Mouse (Mus musculus): Measurements from ENCODE around the gene Sco2. TPM values are rescaled to one million over a fixed set of nuclear protein-coding genes. Genes with fewer than 3 reads are reported as not detected.

The Sco2 gene
- polyA plus RNA-seq (2014; fragmentation: Nextera tagmentation; extraction: Ambion mirVana), result 7.9 and 9.4 TPM in 2 replicates

GRCm38 (mm10) chr15:89373762-89374248 lies at the start of gene Sco2:
Gene Sco2, minus strand, starts transcription at chr15:89373846.
- Histone ChIP-seq H3K9me3 (ENCODE audit: control insufficient read depth, low read length) (no peaks in the 10 kb centered on the region), H3K4me3 (ENCODE audit: control insufficient read depth in 1 of 2, insufficient read depth in 1 of 2, low read depth in 1 of 2, low read length in 2 of 2) (peak within 1 kb of the TSS; percentile 59 to 77), H3K9ac (ENCODE audit: low read length) (peak within 1 kb of the TSS; percentile 84), H3K27ac (replicated peaks in 1 of 2; ENCODE audit: control insufficient read depth in 1 of 2, insufficient read depth in 1 of 2, low read depth in 2 of 2, low read length in 2 of 2) (peak within 1 kb of the TSS; percentile 82 to 93), H3K4me1 (ENCODE audit: control insufficient read depth in 2 of 2, insufficient read depth in 2 of 2, low read length in 2 of 2) (peaks cover 16 to 20% of the 10 kb centered on the region in 2 experiments; a peak in 3 of 4 replicates), H3K27me3 (ENCODE audit: control insufficient read depth, insufficient read depth, low read length) (peaks cover 30% of the 10 kb centered on the region), H3K4me2 (ENCODE audit: low read length) (peak within 1 kb of the TSS; percentile 93), H3K36me3 (ENCODE audit: control insufficient read depth, insufficient read depth, low read length) (peaks cover 41% of the 10 kb centered on the region)
- ATAC-seq (ENCODE audit: insufficient number of reproducible peaks, insufficient read depth, low FRiP score, low read depth), result peak; percentile 71
- WGBS, result 0% methylated on average over 39 of the region's 42 CpGs

DNA sequence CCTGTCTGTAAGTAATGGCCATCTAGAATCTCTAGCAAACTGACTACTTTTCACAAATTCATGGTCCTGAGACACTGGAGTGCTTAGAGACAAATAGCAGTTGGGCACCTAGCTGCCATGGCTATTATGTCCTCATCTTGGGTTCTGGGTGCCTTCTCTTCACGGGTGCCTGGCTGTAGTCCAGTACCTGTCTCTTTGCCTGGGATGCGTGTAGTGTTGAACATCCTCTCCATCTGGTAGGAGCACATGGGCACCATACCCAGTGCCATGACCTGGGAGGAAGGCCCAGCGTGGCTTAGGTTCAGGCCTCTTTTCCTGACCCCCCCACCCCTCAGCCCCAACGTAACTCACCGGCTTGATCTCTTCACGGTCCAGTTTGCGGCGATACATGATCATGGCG lies 48.3 kb upstream of the Sco2 start:
- Histone ChIP-seq H3K27me3 (ENCODE audit: control insufficient read depth, insufficient read depth, low read length) (no peaks in the 10 kb centered on the region), H3K9ac (ENCODE audit: low read length) (no peak overlapping the region), H3K36me3 (ENCODE audit: control insufficient read depth, insufficient read depth, low read length) (peaks cover 87% of the 10 kb centered on the region), H3K4me3 (ENCODE audit: control insufficient read depth in 1 of 2, insufficient read depth in 1 of 2, low read depth in 1 of 2, low read length in 2 of 2) (no peak overlapping the region), H3K4me2 (ENCODE audit: low read length) (no peak overlapping the region), H3K27ac (replicated peaks in 1 of 2; ENCODE audit: control insufficient read depth in 1 of 2, insufficient read depth in 1 of 2, low read depth in 2 of 2, low read length in 2 of 2) (no peak overlapping the region), H3K9me3 (ENCODE audit: control insufficient read depth, low read length) (no peaks in the 10 kb centered on the region), H3K4me1 (ENCODE audit: control insufficient read depth in 2 of 2, insufficient read depth in 2 of 2, low read length in 2 of 2) (peaks cover 19 to 27% of the 10 kb centered on the region in 2 experiments)
- 95% methylated on average over 9 of the region's 9 CpGs for WGBS
- ATAC-seq (ENCODE audit: insufficient number of reproducible peaks, insufficient read depth, low FRiP score, low read depth), result no peak

DNA sequence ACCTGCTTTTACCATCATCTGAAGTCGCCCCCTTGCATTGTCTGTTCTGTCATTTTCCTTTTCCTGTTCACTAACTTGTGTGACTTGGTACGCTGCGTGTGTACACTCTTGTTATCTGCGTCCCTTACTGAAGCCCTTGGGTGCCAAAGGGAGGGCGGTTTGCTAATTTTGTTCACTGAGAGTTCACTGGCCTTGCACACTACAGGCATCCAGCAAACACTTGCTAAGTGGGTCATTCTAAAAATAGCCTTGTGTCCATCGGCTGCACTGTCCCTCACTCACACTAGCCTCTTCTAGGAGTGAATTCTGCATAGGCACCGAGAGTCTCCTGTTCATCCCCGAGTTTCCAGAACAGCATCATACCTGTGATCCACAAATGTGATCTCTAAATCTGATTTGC lies 41.6 kb upstream of the Sco2 start:
- H3K9ac ChIP-seq (ENCODE audit: low read length), result no peak overlapping the region; the same call in 1 of the 2 replicates
- no peaks in the 10 kb centered on the region for H3K9me3 ChIP-seq (ENCODE audit: control insufficient read depth, low read length)
- H3K4me3 ChIP-seq (ENCODE audit: control insufficient read depth in 1 of 2, insufficient read depth in 1 of 2, low read depth in 1 of 2, low read length in 2 of 2), result no peak overlapping the region
- peaks cover 9 to 11% of the 10 kb centered on the region in 2 experiments; a peak in 3 of 4 replicates for H3K4me1 ChIP-seq (ENCODE audit: control insufficient read depth in 2 of 2, insufficient read depth in 2 of 2, low read length in 2 of 2)
- peak overlapping the region; percentile 12 for H3K4me2 ChIP-seq (ENCODE audit: low read length)
- WGBS, result 27% methylated on average over 8 of the region's 8 CpGs
- no peaks in the 10 kb centered on the region for H3K27me3 ChIP-seq (ENCODE audit: control insufficient read depth, insufficient read depth, low read length)
- peak; percentile 62; the same call in 1 of the 2 replicates for ATAC-seq (ENCODE audit: insufficient number of reproducible peaks, insufficient read depth, low FRiP score, low read depth)
- peaks cover 43% of the 10 kb centered on the region for H3K36me3 ChIP-seq (ENCODE audit: control insufficient read depth, insufficient read depth, low read length)
- peak overlapping the region; percentile 87 for H3K27ac ChIP-seq (replicated peaks in 1 of 2; ENCODE audit: control insufficient read depth in 1 of 2, insufficient read depth in 1 of 2, low read depth in 2 of 2, low read length in 2 of 2)

DNA sequence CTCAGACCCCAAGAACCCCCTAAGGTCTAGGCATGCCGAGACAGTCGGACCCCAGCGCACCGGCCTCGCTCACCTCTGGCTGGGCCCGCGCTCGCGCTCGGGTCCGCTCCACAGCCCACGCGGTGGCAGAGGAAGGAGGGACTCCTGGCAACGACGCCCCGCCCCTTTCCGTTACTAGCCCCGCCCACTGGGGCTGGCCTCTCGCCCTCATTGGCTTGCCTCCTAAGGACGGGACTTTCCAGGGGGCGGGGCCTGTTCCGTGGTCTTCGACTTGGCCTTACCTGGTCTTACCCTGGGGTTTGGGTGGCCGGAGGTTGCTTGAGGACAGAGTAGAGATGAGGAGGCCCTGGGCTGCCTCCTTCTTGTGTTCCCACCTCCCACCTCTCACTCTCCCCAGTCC lies 36.5 kb upstream of the Sco2 start, which contains the start of gene Syce3:
Syce3 (minus strand) TSS at position 386 of the 400 bp plus-strand sequence.
- Histone ChIP-seq H3K36me3 (ENCODE audit: control insufficient read depth, insufficient read depth, low read length) (no peaks in the 10 kb centered on the region), H3K27ac (replicated peaks in 1 of 2; ENCODE audit: control insufficient read depth in 1 of 2, insufficient read depth in 1 of 2, low read depth in 2 of 2, low read length in 2 of 2) (no peak within 1 kb of the TSS), H3K4me3 (ENCODE audit: control insufficient read depth in 1 of 2, insufficient read depth in 1 of 2, low read depth in 1 of 2, low read length in 2 of 2) (no peak within 1 kb of the TSS), H3K4me2 (ENCODE audit: low read length) (no peak within 1 kb of the TSS), H3K27me3 (ENCODE audit: control insufficient read depth, insufficient read depth, low read length) (no peaks in the 10 kb centered on the region), H3K9ac (ENCODE audit: low read length) (no peak within 1 kb of the TSS), H3K4me1 (ENCODE audit: control insufficient read depth in 2 of 2, insufficient read depth in 2 of 2, low read length in 2 of 2) (peaks cover 0 to 4% of the 10 kb centered on the region in 2 experiments; a peak in 1 of 4 replicates), H3K9me3 (ENCODE audit: control insufficient read depth, low read length) (peaks cover 10% of the 10 kb centered on the region; the same call in 1 of the 2 replicates)
- 79% methylated on average over 24 of the region's 24 CpGs for WGBS
- peak; percentile 39; the same call in 1 of the 2 replicates for ATAC-seq (ENCODE audit: insufficient number of reproducible peaks, insufficient read depth, low FRiP score, low read depth)

GRCm38 (mm10) chr15:89406691-89407090 lies 33.0 kb upstream of the Sco2 start:
- Histone ChIP-seq H3K9ac (ENCODE audit: low read length) (no peak overlapping the region), H3K27ac (replicated peaks in 1 of 2; ENCODE audit: control insufficient read depth in 1 of 2, insufficient read depth in 1 of 2, low read depth in 2 of 2, low read length in 2 of 2) (no peak overlapping the region), H3K9me3 (ENCODE audit: control insufficient read depth, low read length) (peaks cover 10% of the 10 kb centered on the region; the same call in 1 of the 2 replicates), H3K4me1 (ENCODE audit: control insufficient read depth in 2 of 2, insufficient read depth in 2 of 2, low read length in 2 of 2) (no peaks in the 10 kb centered on the region), H3K4me2 (ENCODE audit: low read length) (no peak overlapping the region), H3K36me3 (ENCODE audit: control insufficient read depth, insufficient read depth, low read length) (no peaks in the 10 kb centered on the region), H3K27me3 (ENCODE audit: control insufficient read depth, insufficient read depth, low read length) (no peaks in the 10 kb centered on the region), H3K4me3 (ENCODE audit: control insufficient read depth in 1 of 2, insufficient read depth in 1 of 2, low read depth in 1 of 2, low read length in 2 of 2) (no peak overlapping the region)
- ATAC-seq (ENCODE audit: insufficient number of reproducible peaks, insufficient read depth, low FRiP score, low read depth), result no peak

- no peak overlapping the region for H3K4me3 ChIP-seq (ENCODE audit: control insufficient read depth in 1 of 2, insufficient read depth in 1 of 2, low read depth in 1 of 2, low read length in 2 of 2)
- H3K4me2 ChIP-seq (ENCODE audit: low read length), result no peak overlapping the region
- no peak overlapping the region for H3K27ac ChIP-seq (replicated peaks in 1 of 2; ENCODE audit: control insufficient read depth in 1 of 2, insufficient read depth in 1 of 2, low read depth in 2 of 2, low read length in 2 of 2)
- 70% methylated on average over 10 of the region's 10 CpGs for WGBS
- H3K4me1 ChIP-seq (ENCODE audit: control insufficient read depth in 2 of 2, insufficient read depth in 2 of 2, low read length in 2 of 2), result no peaks in the 10 kb centered on the region
- no peak for ATAC-seq (ENCODE audit: insufficient number of reproducible peaks, insufficient read depth, low FRiP score, low read depth)
- no peaks in the 10 kb centered on the region for H3K27me3 ChIP-seq (ENCODE audit: control insufficient read depth, insufficient read depth, low read length)
- H3K9ac ChIP-seq (ENCODE audit: low read length), result no peak overlapping the region
- peaks cover 10% of the 10 kb centered on the region; the same call in 1 of the 2 replicates for H3K9me3 ChIP-seq (ENCODE audit: control insufficient read depth, low read length)
- H3K36me3 ChIP-seq (ENCODE audit: control insufficient read depth, insufficient read depth, low read length), result no peaks in the 10 kb centered on the region
Measured at GRCm38 (mm10) chr15:89404831-89405623, 31.4 kb upstream of the Sco2 start.

DNA sequence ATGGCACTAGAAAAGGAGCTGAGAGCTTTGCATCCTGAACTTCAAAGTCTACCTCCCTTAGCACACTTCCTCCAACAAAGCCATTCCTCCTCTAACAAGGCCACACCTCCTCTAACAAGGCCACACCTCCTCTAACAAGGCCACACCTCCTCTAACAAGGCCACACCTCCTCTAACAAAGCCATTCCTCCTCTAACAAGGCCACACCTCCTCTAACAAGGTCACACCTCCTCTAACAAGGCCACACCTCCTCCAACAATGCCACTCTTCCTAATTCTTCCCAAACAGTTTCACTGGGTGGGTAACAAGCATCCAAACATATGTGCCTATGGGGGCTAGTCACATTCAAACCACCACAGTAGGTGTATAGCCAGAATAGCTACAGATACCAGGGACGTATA lies 28.8 kb upstream of the Sco2 start:
- H3K36me3 ChIP-seq (ENCODE audit: control insufficient read depth, insufficient read depth, low read length), result no peaks in the 10 kb centered on the region
- H3K27ac ChIP-seq (replicated peaks in 1 of 2; ENCODE audit: control insufficient read depth in 1 of 2, insufficient read depth in 1 of 2, low read depth in 2 of 2, low read length in 2 of 2), result no peak overlapping the region
- H3K9ac ChIP-seq (ENCODE audit: low read length), result no peak overlapping the region
- H3K4me3 ChIP-seq (ENCODE audit: control insufficient read depth in 1 of 2, insufficient read depth in 1 of 2, low read depth in 1 of 2, low read length in 2 of 2), result no peak overlapping the region
- no peaks in the 10 kb centered on the region for H3K27me3 ChIP-seq (ENCODE audit: control insufficient read depth, insufficient read depth, low read length)
- H3K4me1 ChIP-seq (ENCODE audit: control insufficient read depth in 2 of 2, insufficient read depth in 2 of 2, low read length in 2 of 2), result no peaks in the 10 kb centered on the region
- WGBS, result 73% methylated on average over 1 of the region's 1 CpGs
- H3K9me3 ChIP-seq (ENCODE audit: control insufficient read depth, low read length), result peaks cover 5% of the 10 kb centered on the region; the same call in 1 of the 2 replicates
- ATAC-seq (ENCODE audit: insufficient number of reproducible peaks, insufficient read depth, low FRiP score, low read depth), result no peak
- H3K4me2 ChIP-seq (ENCODE audit: low read length), result no peak overlapping the region
